Mouse (Mus musculus) retina, postnatal 1 day (tissue): ENCODE data around the gene Cbx2.
A peak's percentile ranks its signal among the peaks of the same experiment; 100 is the strongest.

ENCODE experiments used
- DNase-seq: peaks from one replicate; pipeline ENCODE4 v3.0.0-alpha.2; 2012

The Cbx2 gene

DNA sequence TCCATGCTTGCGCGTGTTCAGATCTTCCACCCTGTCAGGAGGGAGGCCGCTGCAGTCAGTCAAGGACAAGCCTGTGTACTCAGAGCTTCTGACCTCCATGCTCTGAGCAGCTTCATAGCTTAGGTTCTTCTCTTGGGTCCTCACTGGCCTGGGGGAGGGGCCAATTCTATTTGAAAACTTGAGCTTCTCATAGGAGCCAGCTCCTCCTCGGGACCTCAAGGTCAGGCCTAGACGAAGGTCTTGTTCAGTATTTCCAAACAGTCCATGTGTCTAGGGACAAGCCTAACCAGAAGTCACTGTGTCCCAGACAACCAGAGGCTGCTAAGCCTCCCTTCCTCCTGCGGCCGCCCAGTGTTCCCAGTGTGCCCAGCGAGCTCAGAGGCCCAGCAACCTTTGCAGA, 44.1 kb downstream of the Cbx2 start:
- no peak for DNase-seq

GRCm38 (mm10) chr11:119072239-119072638, 49.5 kb downstream of the Cbx2 start:
- DNase-seq, result no peak

DNA sequence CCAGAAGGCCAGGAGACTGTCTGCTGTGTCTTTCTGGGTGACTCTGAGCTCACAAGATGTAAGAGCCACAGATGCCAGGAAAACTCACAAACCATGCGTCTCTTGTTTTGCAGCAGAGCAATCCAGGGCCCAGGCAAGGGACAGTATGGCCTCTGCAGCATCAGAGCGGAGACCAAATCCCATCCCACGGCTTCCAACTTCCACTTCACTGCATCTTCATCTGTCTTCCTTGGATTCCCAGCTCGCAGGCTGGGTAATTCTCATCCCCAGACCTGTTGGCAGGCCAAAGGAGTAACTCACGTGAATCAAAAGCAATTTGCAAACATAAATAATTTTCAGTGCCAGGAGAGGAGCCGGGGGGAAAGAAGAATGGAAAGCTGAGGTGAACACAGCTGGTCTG, 50.2 kb downstream of the Cbx2 start:
- DNase-seq, result no peak

GRCm38 (mm10) chr11:119073876-119074433, 51.2 kb downstream of the Cbx2 start:
- no peak for DNase-seq

- no peak for DNase-seq
These were observed 53.0 kb downstream of the Cbx2 start for GRCm38 (mm10) chr11:119075805-119076204.

DNA sequence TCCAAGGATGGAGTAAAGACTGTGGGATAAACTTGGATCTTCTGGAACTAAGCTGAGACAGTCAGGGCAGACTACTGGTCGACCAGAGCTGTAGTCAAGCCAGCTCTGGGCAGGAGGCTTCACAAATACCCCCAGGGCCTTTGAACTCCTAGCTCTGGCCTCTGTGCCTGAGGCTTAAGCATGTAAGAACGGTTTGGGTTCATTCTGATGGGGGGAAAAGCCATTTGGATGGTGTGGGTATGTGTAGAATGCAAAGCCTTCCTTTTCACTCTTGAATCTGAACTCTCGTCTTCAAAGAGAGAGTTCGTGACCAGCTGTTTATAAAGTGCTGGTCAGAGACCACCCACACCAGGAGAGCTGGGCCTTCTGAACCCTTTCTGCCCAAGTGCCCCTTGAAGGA, 55.0 kb downstream of the Cbx2 start:
- no peak for DNase-seq

- peak; percentile 88 for DNase-seq
These were observed 56.1 kb downstream of the Cbx2 start for GRCm38 (mm10) chr11:119078691-119079444.

GRCm38 (mm10) chr11:119079445-119079837, 56.7 kb downstream of the Cbx2 start:
- DNase-seq, result no peak

DNA sequence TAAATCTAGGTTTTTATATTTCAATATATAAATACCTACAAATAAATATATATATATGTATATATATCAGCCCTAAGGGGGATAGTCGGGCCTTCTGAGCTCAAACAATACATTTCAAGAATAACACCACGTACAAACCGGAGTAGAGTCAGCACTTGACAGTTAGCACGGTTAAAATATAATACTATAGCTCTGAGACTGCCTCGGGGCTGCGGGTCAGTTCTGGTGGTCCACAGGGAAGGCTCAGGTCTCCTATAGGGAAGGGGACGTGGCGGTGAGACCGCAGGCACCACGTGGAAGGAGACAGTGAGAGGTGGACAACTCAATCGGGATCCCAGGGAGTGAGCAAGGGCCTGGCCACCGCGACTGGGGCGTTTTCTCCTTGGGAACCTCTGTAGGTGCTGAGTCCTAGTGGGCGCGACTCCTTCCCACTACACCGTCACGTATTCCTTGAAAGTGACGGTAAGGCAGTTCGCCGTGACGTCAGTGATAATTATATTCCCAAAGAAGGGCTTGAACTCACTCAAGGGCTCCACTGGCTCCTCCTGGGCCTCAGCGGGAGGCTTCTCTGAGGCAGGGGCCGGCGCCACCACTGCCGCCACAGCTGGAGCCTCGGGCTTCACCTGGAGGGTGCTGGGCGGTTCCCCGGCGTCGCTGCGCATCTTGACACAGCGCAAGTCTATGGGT, 57.8 kb downstream of the Cbx2 start:
- no peak for DNase-seq
